Mouse (Mus musculus) heart, embryonic 10.5 days (tissue): ENCODE data around the gene Anapc16. TPM values are rescaled to one million over a fixed set of nuclear protein-coding genes. Genes with fewer than 3 reads are reported as not detected.

Source experiments
- DNase-seq: peaks from one replicate; pipeline ENCODE4 v3.0.0-alpha.2; 2017; ENCODE audit warnings: low spot score
- H3K27ac ChIP-seq: fragments of 300-500 bp; sonication (generic); 2 replicates; pipeline ENCODE4 v1.5.1; 2016; ENCODE audit warnings: mild to moderate bottlenecking
- H3K27me3 ChIP-seq: fragments of 300-500 bp; sonication (generic); 2 replicates; pipeline ENCODE4 v1.6.1; 2016; ENCODE audit warnings: mild to moderate bottlenecking; ENCODE audit not compliant: poor library complexity, insufficient read depth, severe bottlenecking
- H3K36me3 ChIP-seq: fragments of 300-500 bp; sonication (generic); 2 replicates; pipeline ENCODE4 v1.6.1; 2016; ENCODE audit warnings: mild to moderate bottlenecking, moderate library complexity
- H3K4me1 ChIP-seq: fragments of 300-500 bp; sonication (generic); 2 replicates; pipeline ENCODE4 v1.6.1; 2016; ENCODE audit warnings: mild to moderate bottlenecking
- H3K4me3 ChIP-seq: fragments of 300-500 bp; sonication (generic); 2 replicates; pipeline ENCODE4 v1.5.1; 2016; ENCODE audit warnings: mild to moderate bottlenecking, moderate library complexity
- H3K9me3 ChIP-seq: fragments of 300-500 bp; sonication (generic); 2 replicates; pipeline ENCODE4 v1.6.1; 2016; ENCODE audit warnings: mild to moderate bottlenecking, moderate library complexity
- WGBS: fragments of 180-500 bp; shearing (Covaris S2); methylation state at CpG from one replicate; pipeline ENCODE4 v1.1.7; 2016; 5-methylcytosine and 5-hydroxymethylcytosine counted together
- polyA plus RNA-seq: library from polyadenylated mRNA; unstranded; fragments of >200 nt; fragmentation: Nextera tagmentation; extraction: Ambion mirVana; gene quantifications from 2 replicates; pipeline ENCODE4 v1.2.1, GENCODE M21; 2016

The Anapc16 gene
- polyA plus RNA-seq, 1 experiment from 2014 or later, result 94.6 TPM

- no peaks in the 10 kb centered on the region for H3K36me3 ChIP-seq
- peaks cover 41% of the 10 kb centered on the region for H3K4me1 ChIP-seq
- DNase-seq, result no peak
- H3K4me3 ChIP-seq, result no peak overlapping the region
- H3K27me3 ChIP-seq, result 0 out of 2 replicates have a peak, but pooled peaks cover 3% of the 10 kb centered on the region
- peak overlapping the region; percentile 88 for H3K27ac ChIP-seq
- 82% methylated on average over 8 of the region's 8 CpGs for WGBS
- H3K9me3 ChIP-seq, result no peaks in the 10 kb centered on the region
Measured at GRCm38 (mm10) chr10:59965788-59966187, 37.1 kb downstream of the Anapc16 start.

GRCm38 (mm10) chr10:59965362-59965695 is 37.6 kb downstream of the Anapc16 start:
- no peaks in the 10 kb centered on the region for H3K36me3 ChIP-seq
- peaks cover 37% of the 10 kb centered on the region for H3K4me1 ChIP-seq
- 0 out of 2 replicates have a peak, but pooled peaks cover 3% of the 10 kb centered on the region for H3K27me3 ChIP-seq
- H3K27ac ChIP-seq, result peak overlapping the region; percentile 88
- DNase-seq, result no peak
- peak overlapping the region; percentile 47 for H3K4me3 ChIP-seq
- WGBS, result 32% methylated on average over 9 of the region's 9 CpGs
- no peaks in the 10 kb centered on the region for H3K9me3 ChIP-seq

DNA sequence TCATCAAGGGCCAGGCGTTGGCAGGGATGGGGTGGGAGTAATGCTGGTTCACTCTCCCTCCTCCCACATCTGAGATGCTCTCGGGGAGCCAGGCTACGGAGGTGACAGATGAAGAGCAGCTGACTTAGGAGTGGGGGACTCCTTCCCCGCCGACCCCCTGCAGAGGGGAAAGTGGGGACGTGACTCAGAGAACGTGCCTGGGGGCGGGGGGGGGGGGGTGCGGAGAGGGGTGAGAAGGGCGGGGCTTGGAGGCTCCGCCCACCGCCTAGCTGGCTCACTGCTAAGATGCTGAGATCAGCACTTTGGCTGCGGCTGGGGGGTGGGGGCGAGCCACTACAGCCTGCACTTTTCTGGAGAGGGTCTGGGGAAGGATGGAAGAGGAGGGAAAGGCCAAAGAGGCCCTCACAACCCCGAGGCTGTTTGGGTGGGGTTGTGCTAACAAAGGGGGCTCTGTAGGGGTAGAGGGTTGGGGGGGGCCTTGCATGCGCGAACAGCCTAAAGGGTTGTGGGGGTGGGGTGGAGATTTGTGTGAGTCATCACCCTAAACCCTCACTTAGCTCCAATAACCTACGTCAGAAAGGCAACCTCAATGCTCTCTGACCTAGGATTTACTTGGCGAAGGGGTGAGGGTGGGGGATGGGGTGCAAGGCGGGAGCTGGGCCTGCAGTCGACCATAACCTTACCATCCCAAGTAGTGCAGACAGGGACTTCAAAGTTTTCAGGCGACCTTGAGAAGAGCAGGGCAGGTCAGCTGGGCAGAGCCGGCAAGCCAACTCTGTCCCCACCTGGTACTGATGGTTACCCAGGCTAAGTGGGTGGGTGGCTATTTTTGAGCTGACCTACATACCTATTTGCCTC is 38.2 kb downstream of the Anapc16 start:
- 7% methylated on average over 18 of the region's 23 CpGs for whole genome bisulfite sequencing
- Histone ChIP-seq H3K36me3 (no peaks in the 10 kb centered on the region), H3K27me3 (0 out of 2 replicates have a peak, but pooled peaks cover 3% of the 10 kb centered on the region), H3K4me3 (peak overlapping the region; percentile 47), H3K9me3 (no peaks in the 10 kb centered on the region), H3K4me1 (peaks cover 31% of the 10 kb centered on the region), H3K27ac (peak overlapping the region; percentile 88)
- DNase-seq, result no peak

GRCm38 (mm10) chr10:59963609-59964008 is 39.3 kb downstream of the Anapc16 start:
- WGBS, result 50% methylated on average over 2 of the region's 2 CpGs
- no peak for DNase-seq

GRCm38 (mm10) chr10:59959517-59959916 is 43.4 kb downstream of the Anapc16 start:
- DNase-seq, result no peak
- no peaks in the 10 kb centered on the region for H3K36me3 ChIP-seq
- H3K4me3 ChIP-seq, result no peak overlapping the region
- no peaks in the 10 kb centered on the region for H3K9me3 ChIP-seq
- H3K4me1 ChIP-seq, result peaks cover 27% of the 10 kb centered on the region
- peaks cover 40% of the 10 kb centered on the region for H3K27me3 ChIP-seq
- H3K27ac ChIP-seq, result no peak overlapping the region
- WGBS, result 72% methylated on average over 12 of the region's 12 CpGs

More at GRCm38 (mm10) chr10:59963609-59964008, 39.3 kb downstream of the Anapc16 start:
- Histone ChIP-seq H3K4me3 (no peak overlapping the region), H3K36me3 (no peaks in the 10 kb centered on the region), H3K9me3 (no peaks in the 10 kb centered on the region), H3K27ac (peak overlapping the region; percentile 88), H3K4me1 (peaks cover 27% of the 10 kb centered on the region), H3K27me3 (peaks cover 12% of the 10 kb centered on the region)

GRCm38 (mm10) chr10:59958458-59958857 is 44.5 kb downstream of the Anapc16 start:
- no peaks in the 10 kb centered on the region for H3K9me3 ChIP-seq
- H3K4me1 ChIP-seq, result peaks cover 20% of the 10 kb centered on the region
- DNase-seq, result no peak
- H3K27ac ChIP-seq, result no peak overlapping the region
- WGBS, result 26% methylated on average over 5 of the region's 5 CpGs
- no peaks in the 10 kb centered on the region for H3K36me3 ChIP-seq
- H3K27me3 ChIP-seq, result peaks cover 40% of the 10 kb centered on the region
- H3K4me3 ChIP-seq, result no peak overlapping the region

GRCm38 (mm10) chr10:59957171-59958149 is 45.5 kb downstream of the Anapc16 start:
- Histone ChIP-seq H3K36me3 (no peaks in the 10 kb centered on the region), H3K9me3 (no peaks in the 10 kb centered on the region), H3K27me3 (peaks cover 40% of the 10 kb centered on the region), H3K4me3 (peak overlapping the region; percentile 33), H3K27ac (peak overlapping the region; percentile 52; the same call in 1 of the 2 replicates), H3K4me1 (peaks cover 28% of the 10 kb centered on the region)
- DNase-seq, result no peak
- 13% methylated on average over 25 of the region's 25 CpGs for WGBS

DNA sequence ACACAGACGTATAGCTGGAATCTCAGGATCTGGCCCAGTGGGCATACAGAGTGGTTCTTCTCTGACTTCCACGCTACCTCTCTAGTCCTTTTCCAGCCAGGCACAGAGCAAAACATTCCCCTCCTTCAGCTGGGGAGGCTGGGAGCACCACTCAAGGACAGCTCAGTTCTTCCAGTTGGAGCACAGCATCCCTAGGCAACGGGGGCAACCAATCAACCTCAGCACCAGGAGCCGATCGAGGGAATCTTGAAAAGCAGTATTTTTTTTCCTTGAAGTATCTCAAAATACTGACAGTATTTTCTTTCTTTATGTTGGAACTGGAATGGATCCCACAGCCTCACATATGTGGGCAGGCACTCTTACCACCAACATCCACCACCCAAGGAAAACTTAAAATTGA is 46.3 kb downstream of the Anapc16 start:
- no peaks in the 10 kb centered on the region for H3K9me3 ChIP-seq
- DNase-seq, result no peak
- H3K4me3 ChIP-seq, result no peak overlapping the region

DNA sequence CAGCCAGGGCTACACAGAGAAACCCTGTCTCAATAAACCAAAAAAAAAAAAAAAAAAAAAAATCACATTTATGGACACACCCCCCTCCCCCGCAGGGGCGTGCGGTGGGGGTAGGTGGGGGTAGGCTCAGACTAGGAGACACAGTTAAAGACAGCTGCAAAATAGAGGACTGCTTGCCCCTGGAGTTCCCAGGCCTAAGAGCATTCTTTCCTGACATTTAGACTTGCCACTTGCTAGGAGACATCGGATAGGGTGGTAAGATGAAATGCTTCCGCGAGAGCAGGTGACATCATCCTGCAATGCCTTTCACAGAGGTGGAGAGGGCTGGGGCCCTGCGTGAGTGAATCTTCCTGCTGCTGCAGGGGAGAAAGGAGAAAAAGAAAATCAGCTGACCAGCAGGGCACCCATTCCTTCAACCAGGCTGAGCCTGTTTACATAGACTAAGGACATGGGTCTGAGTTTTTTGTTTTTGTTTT is 49.3 kb downstream of the Anapc16 start:
- no peak overlapping the region for H3K27ac ChIP-seq
- H3K27me3 ChIP-seq, result peaks cover 27% of the 10 kb centered on the region
- 14% methylated on average over 7 of the region's 7 CpGs for WGBS
- H3K9me3 ChIP-seq, result no peaks in the 10 kb centered on the region
- H3K36me3 ChIP-seq, result peaks cover 9% of the 10 kb centered on the region; the same call in 1 of the 2 replicates
- DNase-seq, result no peak
- H3K4me1 ChIP-seq, result peaks cover 64% of the 10 kb centered on the region
- H3K4me3 ChIP-seq, result no peak overlapping the region

More for the DNA sequence above, 46.3 kb downstream of the Anapc16 start:
- peaks cover 40% of the 10 kb centered on the region for H3K27me3 ChIP-seq
- peaks cover 34% of the 10 kb centered on the region for H3K4me1 ChIP-seq
- H3K27ac ChIP-seq, result no peak overlapping the region
- no peaks in the 10 kb centered on the region for H3K36me3 ChIP-seq
- WGBS, result 56% methylated on average over 5 of the region's 5 CpGs

DNA sequence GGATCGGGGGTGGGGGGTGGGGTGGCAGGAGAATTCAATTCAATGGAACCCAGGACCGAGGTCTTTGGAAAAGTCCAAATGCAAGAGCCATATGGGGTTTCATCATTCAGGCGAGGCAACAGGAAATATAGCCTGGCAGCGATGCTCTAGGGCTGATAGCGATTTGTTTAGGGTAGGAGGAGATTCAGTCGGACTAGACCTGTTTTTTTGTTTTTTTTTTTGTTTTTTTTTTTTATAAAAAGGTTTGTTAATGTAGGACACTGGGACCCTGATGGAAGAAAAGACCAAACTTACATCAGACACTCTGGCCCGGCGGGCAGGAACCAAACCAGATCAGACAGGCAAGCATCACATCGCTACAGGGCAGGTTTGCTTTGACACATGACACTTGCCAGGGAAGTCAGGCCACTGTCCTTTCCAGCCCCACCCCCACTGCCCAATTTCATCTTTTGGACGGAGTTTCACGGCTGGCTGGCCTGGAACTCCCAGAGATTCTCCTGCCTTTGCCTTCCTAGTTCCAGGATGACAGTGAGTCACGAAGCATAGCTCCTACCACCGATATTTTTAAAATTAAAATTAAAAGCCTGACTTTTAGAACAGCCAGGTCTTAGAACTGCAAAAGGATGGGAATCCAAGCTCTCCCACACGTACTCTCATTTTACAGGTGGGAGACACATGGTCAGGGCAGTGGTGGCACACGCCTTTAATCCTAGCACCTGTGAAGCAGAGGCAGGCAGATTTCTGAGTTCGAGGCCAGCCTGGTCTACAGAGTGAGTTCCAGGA is 50.0 kb downstream of the Anapc16 start:
- H3K9me3 ChIP-seq, result no peaks in the 10 kb centered on the region
- peak overlapping the region; percentile 88 for H3K4me3 ChIP-seq
- peaks cover 9% of the 10 kb centered on the region; the same call in 1 of the 2 replicates for H3K36me3 ChIP-seq
- WGBS, result 16% methylated on average over 16 of the region's 16 CpGs
- H3K4me1 ChIP-seq, result peaks cover 63% of the 10 kb centered on the region
- DNase-seq, result no peak
- H3K27me3 ChIP-seq, result peaks cover 22% of the 10 kb centered on the region
- H3K27ac ChIP-seq, result peak overlapping the region; percentile 97

GRCm38 (mm10) chr10:59952152-59952780 is 50.7 kb downstream of the Anapc16 start:
- H3K9me3 ChIP-seq, result no peaks in the 10 kb centered on the region
- under 1% methylated on average over 31 of the region's 31 CpGs for WGBS
- H3K36me3 ChIP-seq, result peaks cover 9% of the 10 kb centered on the region; the same call in 1 of the 2 replicates
- peak overlapping the region; percentile 97 for H3K27ac ChIP-seq
- peaks cover 61% of the 10 kb centered on the region for H3K4me1 ChIP-seq
- H3K4me3 ChIP-seq, result peak overlapping the region; percentile 88
- DNase-seq, result peak; percentile 80
- peaks cover 15% of the 10 kb centered on the region for H3K27me3 ChIP-seq
